Mouse (Mus musculus): ENCODE results near the gene Zswim3.

DNA sequence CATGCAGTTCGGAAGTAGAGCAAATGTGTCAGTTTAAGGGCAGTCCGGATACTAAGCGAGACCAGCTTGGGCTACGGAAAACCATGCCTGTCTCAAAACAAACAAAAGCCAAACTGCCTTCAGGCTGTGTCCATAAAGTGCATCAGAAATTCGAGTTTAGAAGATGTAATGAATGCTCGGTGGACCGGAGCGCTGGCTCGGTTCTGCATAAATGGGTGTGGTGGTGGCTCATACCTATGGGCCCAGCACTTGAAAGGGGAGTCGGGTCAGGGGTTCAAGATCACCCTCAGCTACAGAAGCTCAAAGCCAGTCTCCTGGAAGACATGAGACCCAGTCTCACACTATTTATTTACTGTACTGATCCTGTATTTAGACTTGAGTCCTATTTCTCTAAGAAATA, 17.1 kb upstream of the Zswim3 start:
- TF ChIP-seq EP300 (IDR thresholded peaks at IDR 0.05; ENCODE audit: low read depth) (no peak), CTCF (IDR thresholded peaks at IDR 0.05; ENCODE audit: low read depth) (no peak)
